Mouse (Mus musculus): ENCODE data around the gene Lnpep. TPM values are rescaled to one million over a fixed set of nuclear protein-coding genes. Genes with fewer than 3 reads are reported as not detected.

Lnpep gene
- polyA plus RNA-seq, 1 experiment: 4.4 TPM

GRCm38 (mm10) chr17:17485789-17486188 is 139.1 kb downstream of the Lnpep start:
- Histone ChIP-seq H3K4me3 (no peak overlapping the region), H3K4me2 (ENCODE audit: low read depth) (no peak overlapping the region), H3K36me3 (ENCODE audit: control insufficient read depth, insufficient read depth) (no peaks in the 10 kb centered on the region), H3K27me3 (ENCODE audit: control insufficient read depth, insufficient read depth, insufficient read length) (no peaks in the 10 kb centered on the region), H3ac (ENCODE audit: control insufficient read depth, insufficient read length) (no peak overlapping the region), H3K79me2 (ENCODE audit: control insufficient read depth, insufficient read depth) (no peaks in the 10 kb centered on the region)
- TF ChIP-seq POLR2A (IDR thresholded peaks at IDR 0.05; ENCODE audit: insufficient read length, low read depth): no peak
- no peak for TF ChIP-seq MYOD1 (IDR thresholded peaks at IDR 0.05; ENCODE audit: control insufficient read depth in 1 of 3, insufficient read length in 2 of 3, low read depth in 2 of 3)
- no peak for TF ChIP-seq TCF3 (IDR thresholded peaks at IDR 0.05; ENCODE audit: insufficient read length, low read depth)
- no peak for TF ChIP-seq SRF (IDR thresholded peaks at IDR 0.05; ENCODE audit: control insufficient read depth, insufficient read length, low read depth)

Other genes with a start within 250 kb of the Lnpep start
- 2.3 TPM for gene Lix1, start 222.4 kb downstream of the Lnpep start, polyA plus RNA-seq (2012; fragmentation: generic; extraction: Trizol)
- gene Vmn2r90, start 78.7 kb upstream of the Lnpep start, polyA plus RNA-seq (2012; fragmentation: generic; extraction: Trizol): not detected
- 5.2 TPM for gene Spaca6, start 202.1 kb upstream of the Lnpep start, polyA plus RNA-seq (2012; fragmentation: generic; extraction: Trizol)
- gene Has1, start 230.2 kb upstream of the Lnpep start, polyA plus RNA-seq (2012; fragmentation: generic; extraction: Trizol): 4.0 TPM